Mouse (Mus musculus): Measurements from ENCODE around the gene A730061H03Rik. TPM values are rescaled to one million over a fixed set of nuclear protein-coding genes. Genes with fewer than 3 reads are reported as not detected.

The A730061H03Rik gene
- polyA plus RNA-seq, 1 experiment, result 8.3 TPM

DNA sequence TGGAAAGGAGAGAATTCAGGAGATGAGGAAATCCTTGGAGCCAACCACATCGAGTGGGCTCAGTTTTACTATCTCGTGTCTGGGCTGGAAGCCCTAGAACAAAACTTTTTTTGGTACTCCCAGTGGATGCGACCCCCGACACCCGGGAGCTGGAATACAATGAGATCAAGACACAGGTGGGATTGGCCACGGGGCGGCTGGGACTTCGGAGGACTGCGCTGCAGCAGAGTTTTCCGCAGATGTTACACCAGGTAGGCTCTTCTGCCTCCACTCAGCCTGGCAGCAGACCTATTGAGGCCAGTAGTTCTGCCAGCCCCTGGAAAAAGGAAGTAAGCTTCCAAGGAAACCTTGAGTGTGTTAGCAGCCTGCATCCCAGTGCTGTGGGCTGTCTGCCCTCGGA lies 3.0 kb upstream of the A730061H03Rik start:
- TF ChIP-seq CTCF (IDR thresholded peaks at IDR 0.05; ENCODE audit: borderline replicate concordance, control insufficient read depth, extremely low read depth, insufficient read depth, low read length, poor library complexity) (no peak), POLR2A (IDR thresholded peaks at IDR 0.05; ENCODE audit: control insufficient read depth, extremely low read depth, insufficient read depth, low read length, poor library complexity) (no peak)
- no peaks in the 10 kb centered on the region for H3K27me3 ChIP-seq (ENCODE audit: control insufficient read depth, insufficient read depth, low read length)
- 93% methylated on average over 11 of the region's 11 CpGs for WGBS
- no peak for DNase-seq
- H3K4me3 ChIP-seq (ENCODE audit: control insufficient read depth, insufficient read depth, low read length), result no peak overlapping the region
- H3K4me1 ChIP-seq (replicated peaks; ENCODE audit: control insufficient read depth, insufficient read depth, low read length), result peaks cover 8% of the 10 kb centered on the region
- no peak overlapping the region for H3K27ac ChIP-seq (ENCODE audit: control insufficient read depth, insufficient read depth, low read length)
- H3K36me3 ChIP-seq (ENCODE audit: control insufficient read depth, insufficient read depth, low read length), result peaks cover 25% of the 10 kb centered on the region

DNA sequence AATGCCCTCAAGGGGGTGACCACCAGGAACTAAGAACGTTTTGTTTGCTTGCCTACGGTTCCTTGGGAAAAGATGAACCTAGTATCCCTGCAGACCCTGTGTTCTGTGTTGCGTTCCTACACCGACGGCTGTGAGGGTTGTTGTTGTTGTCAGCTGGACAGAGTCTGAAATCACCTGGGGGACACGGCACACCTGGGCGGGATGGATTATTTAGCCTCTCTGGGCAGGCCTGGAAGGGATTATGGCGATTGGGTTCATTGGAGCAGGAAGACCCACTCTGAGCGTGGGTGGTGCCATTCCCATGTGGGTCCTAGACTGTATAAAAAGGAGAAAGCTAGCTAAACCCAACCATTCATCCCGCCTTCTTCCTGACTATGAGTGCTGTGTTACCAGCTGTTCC lies 1.7 kb upstream of the A730061H03Rik start:
- Histone ChIP-seq H3K4me1 (replicated peaks; ENCODE audit: control insufficient read depth, insufficient read depth, low read length) (peaks cover 8% of the 10 kb centered on the region), H3K27me3 (ENCODE audit: control insufficient read depth, insufficient read depth, low read length) (no peaks in the 10 kb centered on the region), H3K36me3 (ENCODE audit: control insufficient read depth, insufficient read depth, low read length) (peaks cover 14% of the 10 kb centered on the region), H3K27ac (ENCODE audit: control insufficient read depth, insufficient read depth, low read length) (no peak overlapping the region), H3K4me3 (ENCODE audit: control insufficient read depth, insufficient read depth, low read length) (no peak overlapping the region)
- TF ChIP-seq CTCF (IDR thresholded peaks at IDR 0.05; ENCODE audit: borderline replicate concordance, control insufficient read depth, extremely low read depth, insufficient read depth, low read length, poor library complexity) (no peak), POLR2A (IDR thresholded peaks at IDR 0.05; ENCODE audit: control insufficient read depth, extremely low read depth, insufficient read depth, low read length, poor library complexity) (no peak)
- no peak for DNase-seq
- WGBS, result 96% methylated on average over 10 of the region's 10 CpGs

- DNase-seq, result peak; percentile 87
- Histone ChIP-seq H3K4me1 (replicated peaks; ENCODE audit: control insufficient read depth, insufficient read depth, low read length) (peaks cover 8% of the 10 kb centered on the region), H3K27me3 (ENCODE audit: control insufficient read depth, insufficient read depth, low read length) (no peaks in the 10 kb centered on the region), H3K36me3 (ENCODE audit: control insufficient read depth, insufficient read depth, low read length) (peaks cover under 1% of the 10 kb centered on the region), H3K4me3 (ENCODE audit: control insufficient read depth, insufficient read depth, low read length) (peak within 1 kb of the TSS; percentile 79), H3K27ac (ENCODE audit: control insufficient read depth, insufficient read depth, low read length) (peak within 1 kb of the TSS; percentile 92)
- under 1% methylated on average over 27 of the region's 27 CpGs for WGBS
- no peak; the same call in 1 of the 2 replicates for TF ChIP-seq POLR2A (IDR thresholded peaks at IDR 0.05; ENCODE audit: control insufficient read depth, extremely low read depth, insufficient read depth, low read length, poor library complexity)
- peak; percentile 36; the same call in 1 of the 2 replicates for TF ChIP-seq CTCF (IDR thresholded peaks at IDR 0.05; ENCODE audit: borderline replicate concordance, control insufficient read depth, extremely low read depth, insufficient read depth, low read length, poor library complexity)
Observed at GRCm38 (mm10) chr14:55559799-55560201, 406 bp downstream of the A730061H03Rik start, which contains the start of gene Dcaf11. Gene Dcaf11, plus strand, starts transcription at chr14:55560006.

DNA sequence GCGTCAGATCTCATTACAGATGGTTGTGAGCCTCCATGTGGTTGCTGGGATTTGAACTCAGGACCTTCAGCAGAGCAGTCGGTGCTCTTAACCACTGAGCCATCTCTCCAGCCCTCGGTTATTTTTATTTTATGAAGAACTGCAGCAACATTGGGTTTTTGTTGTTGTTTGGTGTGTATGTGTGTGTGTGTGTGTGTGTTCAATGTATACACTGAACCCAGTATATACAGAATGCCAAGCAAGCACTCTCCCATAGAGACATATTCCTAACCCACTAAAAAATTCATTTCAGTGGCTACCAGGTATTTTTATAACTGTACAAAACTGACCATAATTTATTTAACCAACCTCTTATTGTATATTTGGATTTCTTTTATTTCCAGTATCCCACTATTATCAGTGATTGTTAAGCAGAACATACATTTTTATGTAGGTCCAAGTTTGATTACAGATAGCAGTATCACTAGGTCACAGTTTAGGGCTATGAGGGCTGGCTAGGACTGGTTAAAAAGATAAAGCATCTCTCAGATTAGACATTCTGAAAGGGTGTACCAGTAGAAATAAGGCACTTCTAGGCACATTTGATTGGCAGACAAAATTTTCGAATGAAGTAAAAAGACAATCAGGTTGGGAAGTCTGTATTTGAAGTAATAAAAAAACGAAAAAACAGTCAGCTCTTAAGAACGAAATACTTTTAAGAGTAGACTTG lies 1.3 kb downstream of the A730061H03Rik start:
- no peaks in the 10 kb centered on the region for H3K27me3 ChIP-seq (ENCODE audit: control insufficient read depth, insufficient read depth, low read length)
- DNase-seq, result no peak
- H3K36me3 ChIP-seq (ENCODE audit: control insufficient read depth, insufficient read depth, low read length), result no peaks in the 10 kb centered on the region
- TF ChIP-seq POLR2A (IDR thresholded peaks at IDR 0.05; ENCODE audit: control insufficient read depth, extremely low read depth, insufficient read depth, low read length, poor library complexity) (no peak), CTCF (IDR thresholded peaks at IDR 0.05; ENCODE audit: borderline replicate concordance, control insufficient read depth, extremely low read depth, insufficient read depth, low read length, poor library complexity) (no peak)
- peaks cover 10% of the 10 kb centered on the region for H3K4me1 ChIP-seq (replicated peaks; ENCODE audit: control insufficient read depth, insufficient read depth, low read length)
- WGBS, result 53% methylated on average over 6 of the region's 6 CpGs
- no peak overlapping the region for H3K27ac ChIP-seq (ENCODE audit: control insufficient read depth, insufficient read depth, low read length)
- H3K4me3 ChIP-seq (ENCODE audit: control insufficient read depth, insufficient read depth, low read length), result no peak overlapping the region

- no peak for DNase-seq
- WGBS, result 95% methylated on average over 3 of the region's 3 CpGs
Observed at GRCm38 (mm10) chr14:55557587-55557986, 2.6 kb downstream of the A730061H03Rik start.

GRCm38 (mm10) chr14:55557003-55557402 lies 3.2 kb downstream of the A730061H03Rik start:
- WGBS, result 21% methylated on average over 5 of the region's 5 CpGs
- H3K27ac ChIP-seq (ENCODE audit: control insufficient read depth, insufficient read depth, low read length), result no peak overlapping the region
- peak; percentile 68 for DNase-seq
- TF ChIP-seq CTCF (IDR thresholded peaks at IDR 0.05; ENCODE audit: borderline replicate concordance, control insufficient read depth, extremely low read depth, insufficient read depth, low read length, poor library complexity), result no peak
- TF ChIP-seq POLR2A (IDR thresholded peaks at IDR 0.05; ENCODE audit: control insufficient read depth, extremely low read depth, insufficient read depth, low read length, poor library complexity), result no peak
- H3K36me3 ChIP-seq (ENCODE audit: control insufficient read depth, insufficient read depth, low read length), result no peaks in the 10 kb centered on the region
- no peaks in the 10 kb centered on the region for H3K27me3 ChIP-seq (ENCODE audit: control insufficient read depth, insufficient read depth, low read length)
- peaks cover 10% of the 10 kb centered on the region for H3K4me1 ChIP-seq (replicated peaks; ENCODE audit: control insufficient read depth, insufficient read depth, low read length)
- no peak overlapping the region for H3K4me3 ChIP-seq (ENCODE audit: control insufficient read depth, insufficient read depth, low read length)

More at GRCm38 (mm10) chr14:55557587-55557986, 2.6 kb downstream of the A730061H03Rik start:
- peaks cover 10% of the 10 kb centered on the region for H3K4me1 ChIP-seq (replicated peaks; ENCODE audit: control insufficient read depth, insufficient read depth, low read length)
- H3K36me3 ChIP-seq (ENCODE audit: control insufficient read depth, insufficient read depth, low read length), result no peaks in the 10 kb centered on the region
- H3K4me3 ChIP-seq (ENCODE audit: control insufficient read depth, insufficient read depth, low read length), result no peak overlapping the region
- no peak overlapping the region for H3K27ac ChIP-seq (ENCODE audit: control insufficient read depth, insufficient read depth, low read length)
- no peaks in the 10 kb centered on the region for H3K27me3 ChIP-seq (ENCODE audit: control insufficient read depth, insufficient read depth, low read length)
- TF ChIP-seq CTCF (IDR thresholded peaks at IDR 0.05; ENCODE audit: borderline replicate concordance, control insufficient read depth, extremely low read depth, insufficient read depth, low read length, poor library complexity) (no peak), POLR2A (IDR thresholded peaks at IDR 0.05; ENCODE audit: control insufficient read depth, extremely low read depth, insufficient read depth, low read length, poor library complexity) (no peak)

All from thymus, adult 2 months (tissue).